Mouse (Mus musculus) thymus, adult 18-20 months (tissue): ENCODE measurements around the gene Ghr.

Source experiments
- DNase-seq, 2 experiments: peaks; one replicate each; pipeline ENCODE4 v3.0.0; 2022; ENCODE audit warnings: mixed read lengths in 2 of 2

Ghr gene

GRCm38 (mm10) chr15:3444448-3445020 is 138.8 kb downstream of the Ghr start:
- DNase-seq = no peak

DNA sequence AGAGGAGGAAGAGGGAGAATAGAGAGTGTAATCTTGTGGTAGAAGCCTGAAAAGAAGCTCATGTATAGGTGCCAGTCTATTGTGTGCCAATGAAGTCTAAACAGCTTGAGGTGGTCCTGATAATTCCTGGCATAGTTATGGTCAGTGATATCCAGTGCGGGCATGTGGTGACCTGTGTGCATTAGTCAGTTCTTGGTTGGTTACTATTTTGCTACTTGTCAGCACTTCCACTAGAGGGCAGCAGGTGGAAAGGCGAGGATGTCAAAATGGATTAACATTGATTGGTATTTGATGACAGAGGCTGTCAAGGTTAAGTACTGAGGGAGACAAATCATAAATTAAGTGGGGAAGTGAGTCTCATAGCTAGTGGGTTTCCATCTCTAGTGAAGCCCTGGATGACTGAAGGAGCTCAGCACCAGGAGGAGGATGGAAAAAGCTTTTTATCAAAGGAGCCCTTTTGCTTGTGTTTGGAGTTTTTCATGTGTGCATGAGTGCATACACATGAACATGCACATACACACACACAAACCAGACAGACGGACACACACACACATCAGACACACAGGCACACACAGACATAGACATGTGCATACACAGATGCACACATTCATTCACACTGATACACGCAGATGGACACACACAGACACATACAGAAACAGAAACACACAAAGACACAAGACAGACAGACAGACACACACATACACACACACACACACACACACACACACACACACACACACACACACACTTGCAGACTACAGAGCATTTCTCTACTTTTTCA is 141.6 kb downstream of the Ghr start:
- DNase-seq = no peak

DNA sequence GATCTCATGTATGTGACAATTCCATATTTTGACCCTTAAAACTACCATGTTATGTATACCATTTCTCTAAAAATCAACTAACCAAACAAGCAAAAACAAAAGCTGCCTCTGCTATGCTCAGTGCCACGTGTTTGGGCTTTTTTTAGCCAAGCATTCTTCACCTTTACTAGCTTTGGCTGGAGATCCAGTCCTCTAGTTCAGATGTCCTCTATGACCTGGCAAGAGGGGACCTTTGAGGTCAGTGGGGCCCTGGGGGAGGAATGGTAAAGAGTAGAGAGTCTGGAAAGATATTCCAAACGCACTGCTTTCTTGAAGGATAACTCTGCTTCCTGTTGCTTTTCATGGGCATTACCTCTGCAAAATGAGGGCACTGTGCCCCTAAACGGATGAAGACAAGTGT is 145.9 kb downstream of the Ghr start:
- no peak for DNase-seq

- DNase-seq = no peak
Observed at GRCm38 (mm10) chr15:3435637-3436036, 147.7 kb downstream of the Ghr start.

DNA sequence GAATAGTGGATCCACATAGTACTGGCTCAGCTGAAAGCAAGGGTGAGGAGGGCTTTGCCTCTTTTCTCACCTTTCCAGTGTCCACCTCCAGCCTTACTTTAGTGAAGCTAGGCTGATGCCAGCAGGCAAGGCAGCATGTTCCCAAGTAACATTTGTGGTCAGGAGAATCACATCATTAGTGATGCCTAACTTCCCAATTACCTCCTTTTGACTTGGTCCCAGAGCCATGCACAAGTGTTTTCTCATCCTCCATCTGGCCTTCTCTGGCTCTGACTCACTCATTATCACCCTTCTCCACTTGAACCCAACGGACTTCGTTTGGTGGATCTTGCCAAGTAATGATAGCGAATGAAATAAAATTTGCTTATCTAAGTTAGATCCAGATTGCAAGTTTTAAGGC is 148.8 kb downstream of the Ghr start:
- DNase-seq = no peak

DNA sequence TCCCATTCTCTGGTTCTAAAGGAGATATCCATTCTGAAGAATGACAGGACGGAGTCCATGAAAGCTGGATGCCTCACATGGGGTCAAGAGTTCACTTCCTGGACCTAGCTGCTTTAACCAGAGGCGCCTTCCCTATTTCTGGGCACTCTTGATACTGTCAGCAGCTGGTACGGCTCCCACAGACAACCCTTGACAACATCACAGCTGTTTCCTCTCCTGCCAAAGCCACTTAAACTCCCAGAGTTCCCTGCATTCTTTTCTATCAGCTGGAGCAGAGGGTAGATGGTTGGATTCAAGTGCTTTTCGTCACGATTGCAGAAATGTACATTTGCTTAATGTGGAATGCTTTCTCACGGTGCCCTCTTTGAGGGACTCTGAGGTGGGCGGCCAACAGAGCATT is 150.0 kb downstream of the Ghr start:
- no peak for DNase-seq

DNA sequence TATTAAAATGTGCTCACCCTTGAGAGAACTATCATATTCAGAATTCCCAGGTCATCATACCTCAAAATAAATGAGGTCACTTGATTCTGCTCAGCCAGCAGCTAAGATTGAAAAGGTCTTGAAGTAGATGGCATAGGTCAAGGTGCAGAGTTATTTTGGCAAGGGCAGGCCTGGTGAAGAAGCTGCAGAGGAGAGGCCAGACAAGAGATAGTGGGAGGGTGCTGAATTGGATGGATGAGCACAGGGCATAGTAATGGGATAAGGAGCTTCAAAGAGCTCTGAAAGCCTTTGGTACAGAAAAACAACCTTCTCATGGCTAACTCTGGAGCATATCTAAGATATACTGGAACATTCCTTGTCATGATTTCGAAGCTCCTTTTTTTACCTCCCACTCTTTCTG is 150.5 kb downstream of the Ghr start:
- no peak for DNase-seq

DNA sequence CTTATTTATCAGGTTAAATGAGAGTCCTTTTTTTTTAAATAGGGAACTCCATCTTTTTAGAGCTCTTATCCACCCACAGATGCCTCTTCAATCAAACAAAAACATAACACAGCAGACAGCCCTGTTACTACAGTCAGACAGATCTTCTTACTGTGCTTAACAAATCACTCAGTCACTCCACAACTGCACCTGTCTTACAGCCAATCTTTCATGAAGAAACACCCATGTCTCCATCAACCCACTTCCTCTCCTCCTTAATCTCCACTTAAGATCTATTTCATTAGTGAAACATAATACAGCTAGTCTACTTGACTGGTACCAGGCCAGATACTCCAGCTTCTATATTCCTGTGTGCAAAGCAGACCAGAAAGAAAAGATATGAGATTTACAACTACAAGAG is 153.9 kb downstream of the Ghr start:
- DNase-seq = no peak

- no peak for DNase-seq
Observed at GRCm38 (mm10) chr15:3429001-3429400, 154.3 kb downstream of the Ghr start.

DNA sequence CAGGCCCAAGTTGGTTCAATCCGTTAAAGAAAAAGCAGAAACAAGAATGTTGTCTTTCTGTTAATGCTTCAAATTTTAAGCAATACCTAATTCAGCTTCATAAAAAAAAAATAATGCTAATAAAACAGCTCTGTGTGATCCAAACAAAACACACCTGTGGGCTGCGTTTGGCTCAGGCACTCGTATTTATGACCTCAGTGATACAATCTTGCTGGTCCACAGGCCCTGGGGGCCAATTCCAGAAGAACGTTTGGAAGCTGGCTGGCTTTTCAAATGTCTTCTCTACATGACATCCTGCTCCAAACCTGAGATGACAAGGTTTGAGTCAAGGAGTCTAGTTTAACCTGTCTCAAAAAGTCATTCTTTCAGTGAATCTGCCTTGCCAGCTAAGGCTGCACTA is 156.9 kb downstream of the Ghr start:
- no peak for DNase-seq

DNA sequence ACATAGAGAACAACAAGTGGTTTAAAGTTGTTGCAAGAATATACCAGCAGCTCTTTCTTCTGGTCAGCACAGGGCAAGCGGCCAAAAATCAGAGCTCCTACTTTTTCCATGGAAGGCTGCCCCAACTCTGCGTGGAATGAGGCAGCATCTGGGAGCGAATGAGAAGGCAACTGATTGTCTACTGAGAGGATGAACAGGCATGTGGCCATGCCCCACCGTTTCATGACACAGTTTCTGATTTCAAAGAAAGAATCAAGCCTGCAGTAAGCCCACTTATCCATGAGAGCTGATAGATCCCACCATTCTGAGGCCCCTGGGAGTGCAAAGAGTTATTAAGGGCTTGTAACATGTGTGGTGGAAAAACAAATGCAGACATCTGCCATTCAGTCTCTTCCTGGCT is 160.1 kb downstream of the Ghr start:
- no peak for DNase-seq

- DNase-seq = no peak
Observed at GRCm38 (mm10) chr15:3417699-3418098, 165.6 kb downstream of the Ghr start.

DNA sequence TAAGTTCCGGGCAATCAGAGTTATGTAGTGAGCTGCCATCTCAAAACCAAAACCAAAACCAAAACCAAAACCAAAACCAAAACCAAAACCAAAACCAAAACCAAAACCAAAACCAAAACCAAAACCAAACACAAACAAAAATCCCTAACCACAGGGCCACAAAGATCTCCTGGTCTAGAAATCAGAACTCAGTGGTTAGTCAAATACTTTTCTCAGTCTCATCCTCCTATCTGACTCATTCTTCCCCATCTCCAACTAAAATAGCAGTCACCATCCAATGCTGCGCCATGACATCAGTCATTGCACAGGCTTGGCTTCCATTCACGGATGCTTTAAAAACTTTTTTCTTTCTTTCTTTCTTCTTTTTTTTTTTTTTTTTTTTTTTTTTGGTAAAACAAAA is 170.2 kb downstream of the Ghr start:
- no peak for DNase-seq

DNA sequence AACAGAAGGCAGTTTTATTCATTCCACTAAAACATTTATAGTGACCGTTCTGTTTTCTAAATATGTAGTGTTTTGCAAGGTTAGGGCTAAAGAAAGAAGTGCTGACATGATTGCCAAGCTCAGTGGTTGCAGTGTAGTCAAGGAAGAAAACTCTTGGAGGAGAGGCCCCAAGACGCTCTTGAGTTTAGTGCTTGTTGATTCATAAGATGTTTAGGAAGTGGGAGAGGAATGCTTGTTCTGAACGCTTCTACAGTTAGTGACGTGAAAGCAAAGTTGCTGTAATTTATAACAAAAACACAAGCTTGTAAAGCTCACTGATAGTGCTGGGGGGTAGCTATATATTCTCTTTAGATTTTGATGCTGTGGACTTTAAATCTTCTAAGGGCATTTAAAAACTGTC is 174.8 kb downstream of the Ghr start:
- no peak for DNase-seq

GRCm38 (mm10) chr15:3399196-3399595 is 184.1 kb downstream of the Ghr start:
- no peak for DNase-seq

DNA sequence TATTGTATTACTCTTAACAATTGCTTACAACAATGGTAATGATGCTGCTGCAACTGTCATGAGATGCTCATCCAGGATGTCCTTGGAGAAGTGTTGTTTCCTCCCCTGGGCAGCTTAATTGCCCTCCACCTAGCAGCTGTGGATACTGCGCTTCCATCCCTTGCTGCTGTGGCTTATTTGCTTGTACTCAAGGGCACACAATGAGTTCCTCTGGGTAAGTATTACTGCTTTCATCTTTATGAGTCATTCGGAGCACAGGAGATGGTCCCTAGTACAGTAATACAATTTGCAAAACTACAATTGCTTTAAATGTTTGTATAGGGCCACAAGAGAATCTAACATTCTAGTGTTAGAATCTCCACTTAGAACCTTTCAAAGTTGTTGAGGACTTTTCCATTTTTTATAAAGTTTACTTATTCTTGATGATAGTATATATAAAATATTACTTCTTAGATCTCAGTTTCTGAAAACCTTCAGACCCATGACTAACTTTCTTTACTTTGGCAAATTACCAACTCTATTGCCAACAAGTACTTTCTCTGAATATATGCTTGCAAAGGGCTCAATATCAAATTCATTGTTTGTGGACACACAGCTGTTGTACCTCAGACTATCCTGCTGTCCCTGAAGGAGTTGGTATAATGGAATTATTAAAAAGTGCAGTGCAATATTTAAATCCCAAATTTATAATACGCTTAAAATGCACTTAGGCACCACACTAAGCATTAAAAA is 185.8 kb downstream of the Ghr start:
- DNase-seq = no peak

DNA sequence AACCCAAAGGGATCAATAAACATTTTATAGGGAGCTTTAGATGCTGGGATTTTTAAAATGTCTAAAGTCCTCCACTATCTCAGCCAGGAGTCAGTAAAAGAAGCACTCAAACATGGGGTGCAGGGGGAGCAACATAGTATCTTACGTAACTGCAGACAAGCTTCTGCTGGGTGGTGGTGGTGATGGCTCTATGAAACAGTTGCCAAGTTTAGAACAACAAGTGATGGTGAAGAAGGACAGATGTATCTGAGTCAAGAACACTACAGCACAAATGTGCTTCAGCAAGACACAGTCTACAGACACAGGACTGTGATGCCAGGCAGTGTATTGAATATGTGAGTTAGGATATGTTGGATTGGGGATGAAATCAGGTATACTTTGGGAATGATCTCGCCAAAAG is 187.1 kb downstream of the Ghr start:
- no peak for DNase-seq

- no peak for DNase-seq
Observed at GRCm38 (mm10) chr15:3395700-3396099, 187.6 kb downstream of the Ghr start.

- no peak for DNase-seq
Observed at GRCm38 (mm10) chr15:3390722-3391121, 192.6 kb downstream of the Ghr start.

DNA sequence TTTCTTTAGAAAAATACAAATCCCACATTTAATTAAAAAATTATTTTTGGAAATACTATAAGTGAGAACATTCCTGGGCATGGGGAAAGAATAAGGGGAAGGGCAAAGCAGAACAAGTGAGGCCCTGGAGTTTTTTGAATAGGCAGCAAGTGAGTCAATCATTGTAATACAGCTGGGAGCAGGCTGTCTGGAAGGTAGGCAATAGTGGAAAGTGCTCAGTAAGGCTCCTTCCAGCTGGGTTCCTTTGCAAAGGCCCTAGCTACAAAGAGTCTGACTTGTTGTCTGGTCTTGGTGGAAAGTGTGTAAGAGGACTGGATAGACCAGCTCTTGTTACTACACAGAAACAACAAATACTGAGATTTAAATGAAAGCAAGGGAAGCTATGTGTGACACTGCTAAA is 194.3 kb downstream of the Ghr start:
- no peak for DNase-seq

GRCm38 (mm10) chr15:3388485-3388884 is 194.8 kb downstream of the Ghr start:
- DNase-seq = no peak

DNA sequence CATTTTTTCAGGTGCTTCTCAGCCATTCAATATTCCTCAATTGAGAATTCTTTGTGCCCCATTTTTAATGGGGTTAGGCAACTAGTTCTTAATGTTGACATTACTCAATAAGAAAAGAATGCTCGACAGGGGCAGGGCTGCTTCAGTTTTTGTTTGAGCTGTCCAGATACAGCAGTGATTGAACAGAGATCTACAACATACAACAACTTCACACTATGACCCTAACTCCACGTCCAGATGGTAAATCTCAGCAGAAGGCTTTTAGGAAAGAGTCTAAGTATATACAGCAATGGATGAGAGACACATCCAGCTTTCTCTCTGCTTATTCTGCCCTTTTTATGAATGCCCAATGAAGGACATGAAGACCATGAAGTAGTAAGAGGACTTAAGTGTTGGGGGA is 199.5 kb downstream of the Ghr start:
- DNase-seq = no peak

DNA sequence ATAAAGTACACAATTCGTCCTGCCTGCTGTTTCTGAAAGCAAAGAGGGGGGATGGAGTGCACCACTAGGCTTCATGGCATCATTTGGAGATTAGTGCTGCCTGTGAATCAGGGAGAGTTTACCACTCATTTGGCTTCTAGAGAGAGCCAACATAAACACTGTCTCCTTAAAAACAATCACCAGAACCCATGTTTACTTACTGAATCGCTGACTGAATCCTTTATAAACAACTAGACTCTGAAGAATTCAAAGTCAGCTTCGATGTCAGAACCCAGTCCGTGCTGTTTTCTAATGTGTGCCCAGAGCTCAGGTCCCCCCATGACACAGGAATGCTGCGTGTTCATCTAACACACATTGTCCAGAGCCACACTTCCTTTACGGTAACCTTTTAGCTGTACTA is 201.9 kb downstream of the Ghr start:
- DNase-seq = no peak

DNA sequence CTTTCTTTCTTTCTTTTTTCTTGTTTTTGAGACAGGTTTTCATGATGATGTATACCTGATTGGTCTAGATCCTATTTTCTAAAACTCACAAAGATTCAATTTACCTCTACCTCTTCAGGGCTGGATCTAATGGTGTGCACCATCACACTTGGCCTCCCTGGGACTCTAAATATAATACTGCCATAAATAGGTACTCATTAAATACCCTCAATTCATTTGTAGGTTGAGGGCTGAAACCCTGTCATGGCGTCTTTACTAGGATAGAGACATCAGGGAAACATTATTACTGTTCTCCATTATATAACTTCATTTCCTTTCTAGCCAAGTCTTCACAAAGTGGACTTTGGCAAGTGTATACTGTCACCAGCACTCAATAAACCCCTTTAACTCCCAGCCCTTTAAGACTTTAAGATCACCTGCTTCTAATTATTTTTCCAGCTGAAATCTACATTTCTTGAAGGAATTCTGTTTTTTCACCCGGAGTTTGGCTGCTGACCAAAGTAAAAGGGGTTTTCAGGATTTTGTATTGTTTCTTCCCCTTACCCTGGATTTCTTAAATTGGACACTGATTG is 214.9 kb downstream of the Ghr start:
- DNase-seq = no peak
